Mouse (Mus musculus): ENCODE measurements around the gene Rpl10a. TPM values are rescaled to one million over a fixed set of nuclear protein-coding genes. Genes with fewer than 3 reads are reported as not detected.
A peak's percentile ranks its signal among the peaks of the same experiment; 100 is the strongest.
"Not testable (repeated sequence)": the region's sequence is repeated elsewhere in the genome, so short reads cannot be mapped to it uniquely, and the experiment has no call there.

Gene Rpl10a
- polyA plus RNA-seq, 1 experiment from 2014 or later, result 733 TPM

DNA sequence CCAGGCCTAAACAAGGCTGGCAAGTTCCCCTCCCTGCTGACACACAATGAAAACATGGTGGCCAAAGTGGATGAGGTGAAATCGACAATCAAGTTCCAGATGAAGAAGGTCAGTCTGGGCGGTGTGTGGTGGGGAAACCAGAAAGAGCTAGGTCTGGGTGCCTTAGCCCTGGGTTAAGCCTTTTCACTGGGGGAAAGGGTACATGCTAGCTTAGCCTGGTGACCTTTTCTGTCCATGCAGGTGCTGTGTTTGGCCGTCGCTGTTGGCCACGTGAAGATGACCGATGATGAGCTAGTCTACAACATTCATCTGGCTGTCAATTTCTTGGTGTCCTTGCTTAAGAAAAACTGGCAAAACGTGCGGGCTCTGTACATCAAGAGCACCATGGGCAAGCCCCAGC is 2.3 kb downstream of the Rpl10a start:
- H3K9me3 ChIP-seq (ENCODE audit: control insufficient read depth, low read length); ATAC-seq (replicated peaks; ENCODE audit: low FRiP score); H3K27me3 ChIP-seq (replicated peaks; ENCODE audit: control insufficient read depth, insufficient read depth, low read length); DNase-seq (ENCODE audit: low spot score): not testable (repeated sequence)
- H3K9ac ChIP-seq (ENCODE audit: low read depth, low read length), result peak overlapping the region; percentile 100; the same call in 1 of the 2 replicates
- H3K4me2 ChIP-seq, result peak overlapping the region; percentile 99
- H3K27ac ChIP-seq (ENCODE audit: low read depth, low read length), result peak overlapping the region; percentile 43; the same call in 1 of the 2 replicates
- H3K36me3 ChIP-seq (ENCODE audit: control insufficient read depth, insufficient read depth, low read length), result peaks cover 22% of the 10 kb centered on the region
- peaks cover 38% of the 10 kb centered on the region for H3K4me1 ChIP-seq (replicated peaks; ENCODE audit: control insufficient read depth, insufficient read depth, low read length)
- peak overlapping the region; percentile 100 for H3K4me3 ChIP-seq (ENCODE audit: low read depth, low read length)
- WGBS, result 63% methylated on average over 7 of the region's 8 CpGs

DNA sequence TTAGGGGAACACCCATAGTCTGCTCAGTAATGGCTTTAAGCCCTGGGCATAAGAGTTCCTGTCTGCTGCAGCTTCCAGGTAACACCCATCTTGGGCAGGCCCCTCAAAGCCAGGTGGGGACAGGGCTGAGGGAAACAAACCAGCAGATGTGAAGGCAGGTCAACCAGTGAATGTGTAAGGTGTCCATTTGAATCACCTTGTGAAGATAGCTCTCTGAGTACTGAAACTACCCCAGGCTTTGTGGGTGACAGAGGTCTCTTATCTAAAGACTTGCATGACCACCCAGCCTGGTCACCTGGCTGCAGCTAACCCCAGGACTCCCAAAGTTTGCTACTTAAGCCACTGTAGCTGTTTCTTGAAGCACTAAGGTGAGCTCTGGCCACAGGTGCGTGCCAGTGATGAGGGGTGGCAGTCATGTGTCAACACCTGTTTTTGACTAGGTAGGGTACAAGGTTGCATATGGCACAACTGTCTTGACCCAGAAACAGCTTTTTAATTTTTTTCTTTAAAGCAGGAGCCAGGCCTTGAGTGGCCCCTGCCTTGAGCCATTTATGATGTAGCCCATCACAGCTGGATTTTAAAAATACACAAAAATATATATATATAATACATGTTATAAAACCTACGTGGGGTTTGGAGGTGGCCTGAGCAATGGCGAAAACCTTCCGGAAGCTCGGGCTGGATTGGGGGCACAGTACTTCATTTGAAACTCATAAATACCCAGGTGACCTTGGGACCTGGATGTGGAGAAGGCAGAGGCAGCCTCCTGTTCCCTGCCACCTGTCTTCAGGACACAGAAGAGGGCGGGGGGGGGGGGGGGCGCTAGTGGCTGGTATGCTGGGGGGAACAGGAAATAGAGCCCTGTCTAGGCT is 3.2 kb downstream of the Rpl10a start:
- peak overlapping the region; percentile 100 for H3K4me3 ChIP-seq (ENCODE audit: low read depth, low read length)
- no peaks in the 10 kb centered on the region; the same call in 1 of the 2 replicates for H3K27me3 ChIP-seq (replicated peaks; ENCODE audit: control insufficient read depth, insufficient read depth, low read length)
- DNase-seq (ENCODE audit: low spot score) (peak; percentile 66), ATAC-seq (replicated peaks; ENCODE audit: low FRiP score) (peak; percentile 4)
- no peak overlapping the region for H3K9ac ChIP-seq (ENCODE audit: low read depth, low read length)
- no peak overlapping the region; the same call in none of the 2 replicates for H3K27ac ChIP-seq (ENCODE audit: low read depth, low read length)
- H3K4me2 ChIP-seq, result peak overlapping the region; percentile 99
- peaks cover 20% of the 10 kb centered on the region for H3K36me3 ChIP-seq (ENCODE audit: control insufficient read depth, insufficient read depth, low read length)
- no peaks in the 10 kb centered on the region for H3K9me3 ChIP-seq (ENCODE audit: control insufficient read depth, low read length)
- H3K4me1 ChIP-seq (replicated peaks; ENCODE audit: control insufficient read depth, insufficient read depth, low read length), result peaks cover 38% of the 10 kb centered on the region
- 23% methylated on average over 7 of the region's 7 CpGs for WGBS

DNA sequence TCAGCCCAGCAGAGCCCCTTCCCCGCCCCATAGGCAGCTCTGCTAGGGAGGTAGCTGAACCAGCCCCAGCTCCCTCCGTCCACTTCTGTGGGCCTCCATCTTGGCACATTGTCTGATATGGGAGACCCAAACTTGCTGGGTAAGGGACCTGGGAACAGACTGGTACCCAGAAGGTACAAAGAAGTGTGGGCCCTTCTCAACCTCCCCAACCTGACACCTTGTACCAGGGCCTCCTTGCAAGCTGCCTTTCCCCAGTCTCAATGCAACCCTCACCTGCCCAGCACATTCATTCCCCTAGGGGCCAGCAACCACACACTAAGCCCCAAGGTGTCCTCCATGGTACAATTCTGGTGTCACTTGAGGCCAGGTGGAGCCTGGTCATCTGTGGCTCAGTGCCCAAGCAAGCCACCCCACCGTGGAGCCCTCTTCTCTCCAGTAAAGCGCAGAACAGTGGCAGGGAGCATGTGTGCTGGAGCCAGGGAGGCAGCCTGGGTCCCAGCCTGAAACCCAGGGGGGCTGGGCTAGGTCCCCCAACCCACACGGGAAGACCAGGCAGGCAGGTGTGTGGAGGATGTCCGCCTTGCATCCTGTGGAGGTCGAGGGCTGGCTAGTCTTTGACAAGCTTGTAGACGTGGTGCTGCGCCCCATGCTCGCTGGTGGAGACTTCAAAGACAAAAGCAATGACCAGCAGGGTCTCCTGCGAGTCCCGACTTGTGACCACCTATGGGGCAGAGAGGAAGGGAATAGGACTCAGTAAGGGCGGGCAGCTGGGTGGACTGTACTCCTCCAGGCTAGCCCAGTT is 4.0 kb downstream of the Rpl10a start:
- no peaks in the 10 kb centered on the region for H3K9me3 ChIP-seq (ENCODE audit: control insufficient read depth, low read length)
- no peak overlapping the region for H3K4me2 ChIP-seq
- ATAC-seq (replicated peaks; ENCODE audit: low FRiP score) (peak; percentile 39), DNase-seq (ENCODE audit: low spot score) (peak; percentile 69)
- no peak overlapping the region for H3K9ac ChIP-seq (ENCODE audit: low read depth, low read length)
- no peaks in the 10 kb centered on the region; the same call in 1 of the 2 replicates for H3K27me3 ChIP-seq (replicated peaks; ENCODE audit: control insufficient read depth, insufficient read depth, low read length)
- peaks cover 20% of the 10 kb centered on the region for H3K36me3 ChIP-seq (ENCODE audit: control insufficient read depth, insufficient read depth, low read length)
- WGBS, result 40% methylated on average over 13 of the region's 13 CpGs
- H3K27ac ChIP-seq (ENCODE audit: low read depth, low read length), result no peak overlapping the region; the same call in 1 of the 2 replicates
- no peak overlapping the region for H3K4me3 ChIP-seq (ENCODE audit: low read depth, low read length)
- H3K4me1 ChIP-seq (replicated peaks; ENCODE audit: control insufficient read depth, insufficient read depth, low read length), result peaks cover 37% of the 10 kb centered on the region

DNA sequence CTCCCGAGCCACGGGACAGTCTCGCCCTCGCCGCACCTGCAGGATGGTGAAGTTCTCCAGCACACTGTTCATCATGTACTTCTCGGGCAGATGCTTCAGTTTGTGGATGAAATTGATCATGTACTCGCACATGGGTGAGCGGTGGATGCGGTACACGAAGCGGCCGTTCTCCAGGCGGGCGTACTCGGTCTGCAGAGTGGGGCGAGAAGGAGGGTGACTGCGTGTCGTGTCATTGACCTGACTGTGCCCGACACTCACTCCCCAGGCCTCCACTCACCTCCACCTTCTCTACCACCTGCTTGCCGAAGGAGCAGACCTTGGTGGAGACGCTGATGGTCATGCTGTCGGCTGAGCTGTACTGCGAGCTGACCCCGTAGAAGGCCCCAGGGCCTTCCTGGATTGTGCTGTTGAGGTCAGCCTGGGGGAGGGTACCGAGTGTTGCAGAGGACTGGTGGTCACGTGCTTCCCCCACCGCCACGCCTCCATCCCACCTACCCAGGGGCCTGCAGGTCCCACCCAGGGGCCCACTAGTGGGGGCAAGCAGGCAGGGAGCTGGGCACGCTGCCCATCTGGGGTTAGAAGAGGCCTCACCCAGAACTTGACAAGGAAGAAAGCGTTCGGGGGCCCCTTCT is 4.8 kb downstream of the Rpl10a start:
- no peak overlapping the region for H3K9ac ChIP-seq (ENCODE audit: low read depth, low read length)
- ATAC-seq (replicated peaks; ENCODE audit: low FRiP score), result no peak
- H3K4me2 ChIP-seq, result no peak overlapping the region

DNA sequence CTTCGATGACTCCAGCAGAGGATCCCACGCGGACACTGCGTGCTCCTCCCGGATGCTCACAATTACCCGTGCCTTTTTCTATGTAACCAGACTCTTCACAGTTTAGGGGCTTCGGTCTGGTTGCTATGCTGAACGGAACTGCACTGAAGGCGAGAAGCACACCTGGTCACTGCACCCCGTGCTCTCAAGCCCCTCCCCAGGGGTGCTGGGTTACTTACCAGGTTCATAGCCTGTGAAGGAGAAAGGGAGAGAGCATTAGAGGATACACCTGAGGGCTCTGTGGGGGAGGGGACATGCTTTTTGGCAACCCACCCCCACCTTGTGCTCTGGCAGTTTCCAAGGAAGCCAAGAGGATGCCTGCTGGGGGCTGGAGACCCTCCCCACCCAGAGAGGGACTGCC is 7.0 kb downstream of the Rpl10a start:
- H3K4me3 ChIP-seq (ENCODE audit: low read depth, low read length), result no peak overlapping the region
- ATAC-seq (replicated peaks; ENCODE audit: low FRiP score) (no peak), DNase-seq (ENCODE audit: low spot score) (no peak)
- 75% methylated on average over 10 of the region's 10 CpGs for WGBS
- no peak overlapping the region; the same call in 1 of the 2 replicates for H3K4me2 ChIP-seq
- no peaks in the 10 kb centered on the region; the same call in 1 of the 2 replicates for H3K27me3 ChIP-seq (replicated peaks; ENCODE audit: control insufficient read depth, insufficient read depth, low read length)
- H3K9ac ChIP-seq (ENCODE audit: low read depth, low read length), result no peak overlapping the region
- no peaks in the 10 kb centered on the region for H3K9me3 ChIP-seq (ENCODE audit: control insufficient read depth, low read length)
- H3K36me3 ChIP-seq (ENCODE audit: control insufficient read depth, insufficient read depth, low read length), result peaks cover 12% of the 10 kb centered on the region
- H3K4me1 ChIP-seq (replicated peaks; ENCODE audit: control insufficient read depth, insufficient read depth, low read length), result peaks cover 19% of the 10 kb centered on the region
- no peak overlapping the region for H3K27ac ChIP-seq (ENCODE audit: low read depth, low read length)

More for the DNA sequence above, 4.8 kb downstream of the Rpl10a start:
- no peaks in the 10 kb centered on the region; the same call in 1 of the 2 replicates for H3K27me3 ChIP-seq (replicated peaks; ENCODE audit: control insufficient read depth, insufficient read depth, low read length)
- no peaks in the 10 kb centered on the region for H3K9me3 ChIP-seq (ENCODE audit: control insufficient read depth, low read length)
- WGBS, result 50% methylated on average over 31 of the region's 31 CpGs
- peaks cover 30% of the 10 kb centered on the region for H3K4me1 ChIP-seq (replicated peaks; ENCODE audit: control insufficient read depth, insufficient read depth, low read length)
- no peak overlapping the region; the same call in 1 of the 2 replicates for H3K27ac ChIP-seq (ENCODE audit: low read depth, low read length)
- H3K36me3 ChIP-seq (ENCODE audit: control insufficient read depth, insufficient read depth, low read length), result peaks cover 20% of the 10 kb centered on the region
- no peak overlapping the region for H3K4me3 ChIP-seq (ENCODE audit: low read depth, low read length)
- DNase-seq (ENCODE audit: low spot score), result peak; percentile 53

DNA sequence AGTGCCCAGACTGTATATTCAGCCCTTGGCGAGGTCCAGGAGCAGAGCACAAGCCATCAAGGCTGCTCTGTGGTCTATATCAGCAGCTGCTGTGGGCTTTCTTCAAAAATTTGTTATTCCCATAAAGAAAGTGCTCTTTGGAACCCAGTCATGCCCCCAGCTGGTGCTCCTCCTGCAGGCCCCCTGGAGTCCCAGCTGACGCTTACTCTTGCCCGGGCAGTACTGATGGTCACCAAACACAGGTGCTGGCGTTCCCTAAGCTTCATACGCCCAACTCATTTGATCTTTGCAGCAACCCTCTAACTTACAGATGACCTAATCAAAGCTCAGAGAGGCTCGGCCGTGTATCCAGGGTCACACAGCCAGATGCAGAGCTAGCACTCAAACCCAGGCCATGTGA is 9.3 kb downstream of the Rpl10a start:
- H3K4me3 ChIP-seq (ENCODE audit: low read depth, low read length), result no peak overlapping the region

DNA sequence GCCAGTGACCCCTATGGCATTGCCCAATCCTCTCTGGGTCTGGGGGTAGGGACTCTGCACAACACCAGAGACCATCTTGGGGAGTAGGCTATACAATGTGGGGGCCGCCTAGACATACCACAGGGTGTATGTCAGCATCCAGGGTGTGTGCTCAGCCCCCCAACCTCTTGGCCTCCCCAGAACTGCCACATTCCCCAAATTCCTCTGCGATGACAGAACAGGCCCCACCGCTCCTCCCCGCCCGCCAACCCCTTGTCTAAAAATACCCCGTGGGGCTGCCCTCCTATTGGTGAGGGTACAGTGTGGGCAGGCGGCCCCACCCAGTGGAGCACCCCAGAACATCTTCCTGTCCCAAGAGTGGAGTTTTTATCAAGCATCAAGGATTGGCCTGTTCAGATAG is 12.3 kb downstream of the Rpl10a start:
- H3K27ac ChIP-seq (ENCODE audit: low read depth, low read length), result no peak overlapping the region
- peaks cover 34% of the 10 kb centered on the region for H3K4me1 ChIP-seq (replicated peaks; ENCODE audit: control insufficient read depth, insufficient read depth, low read length)
- H3K4me3 ChIP-seq (ENCODE audit: low read depth, low read length), result no peak overlapping the region

More for the DNA sequence above, 9.3 kb downstream of the Rpl10a start:
- Histone ChIP-seq H3K9ac (ENCODE audit: low read depth, low read length) (no peak overlapping the region), H3K27me3 (replicated peaks; ENCODE audit: control insufficient read depth, insufficient read depth, low read length) (no peaks in the 10 kb centered on the region; the same call in 1 of the 2 replicates), H3K36me3 (ENCODE audit: control insufficient read depth, insufficient read depth, low read length) (peaks cover 7% of the 10 kb centered on the region; the same call in 1 of the 2 replicates), H3K4me1 (replicated peaks; ENCODE audit: control insufficient read depth, insufficient read depth, low read length) (peaks cover 26% of the 10 kb centered on the region), H3K9me3 (ENCODE audit: control insufficient read depth, low read length) (no peaks in the 10 kb centered on the region), H3K27ac (ENCODE audit: low read depth, low read length) (no peak overlapping the region), H3K4me2 (no peak overlapping the region)
- ATAC-seq (replicated peaks; ENCODE audit: low FRiP score) (no peak), DNase-seq (ENCODE audit: low spot score) (no peak)
- 91% methylated on average over 7 of the region's 7 CpGs for WGBS

DNA sequence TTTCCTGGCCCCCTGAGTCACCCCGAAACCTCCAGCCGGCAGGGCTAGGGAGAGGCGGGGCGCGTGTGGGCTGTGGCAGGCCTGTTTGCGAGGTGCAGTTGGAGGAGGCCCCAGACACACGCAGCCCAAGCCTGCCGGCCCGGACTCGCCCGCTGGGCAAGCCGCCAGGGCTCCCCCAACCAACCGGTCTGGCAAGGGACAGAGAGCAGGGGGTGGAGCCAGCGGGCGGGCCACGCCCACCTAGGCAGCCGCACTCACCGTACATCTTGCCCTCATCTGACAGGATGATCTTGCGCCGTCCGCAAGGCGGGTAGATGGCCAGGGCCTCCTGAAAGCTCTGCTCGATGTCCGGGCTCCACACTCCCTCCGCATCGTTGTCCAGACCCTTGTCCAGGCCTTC is 12.8 kb downstream of the Rpl10a start:
- 13% methylated on average over 26 of the region's 26 CpGs for WGBS
- H3K4me3 ChIP-seq (ENCODE audit: low read depth, low read length), result no peak overlapping the region
- ATAC-seq (replicated peaks; ENCODE audit: low FRiP score) (peak; percentile 60), DNase-seq (ENCODE audit: low spot score) (peak; percentile 79)
- H3K4me2 ChIP-seq, result peak overlapping the region; percentile 45
- H3K36me3 ChIP-seq (ENCODE audit: control insufficient read depth, insufficient read depth, low read length), result peaks cover 7% of the 10 kb centered on the region; the same call in 1 of the 2 replicates
- peaks cover 39% of the 10 kb centered on the region for H3K4me1 ChIP-seq (replicated peaks; ENCODE audit: control insufficient read depth, insufficient read depth, low read length)
- 0 out of 2 replicates have a peak overlapping the region, but pooled peaks have one; percentile 29 for H3K27ac ChIP-seq (ENCODE audit: low read depth, low read length)
- H3K9me3 ChIP-seq (ENCODE audit: control insufficient read depth, low read length), result no peaks in the 10 kb centered on the region
- no peak overlapping the region for H3K9ac ChIP-seq (ENCODE audit: low read depth, low read length)
- H3K27me3 ChIP-seq (replicated peaks; ENCODE audit: control insufficient read depth, insufficient read depth, low read length), result no peaks in the 10 kb centered on the region; the same call in none of the 2 replicates

More for the DNA sequence above, 12.3 kb downstream of the Rpl10a start:
- Histone ChIP-seq H3K9ac (ENCODE audit: low read depth, low read length) (no peak overlapping the region), H3K36me3 (ENCODE audit: control insufficient read depth, insufficient read depth, low read length) (peaks cover 7% of the 10 kb centered on the region; the same call in 1 of the 2 replicates), H3K4me2 (peak overlapping the region; percentile 45), H3K27me3 (replicated peaks; ENCODE audit: control insufficient read depth, insufficient read depth, low read length) (no peaks in the 10 kb centered on the region; the same call in none of the 2 replicates), H3K9me3 (ENCODE audit: control insufficient read depth, low read length) (no peaks in the 10 kb centered on the region)
- no peak for DNase-seq (ENCODE audit: low spot score)
- ATAC-seq (replicated peaks; ENCODE audit: low FRiP score), result no peak
- WGBS, result 66% methylated on average over 7 of the region's 7 CpGs

All from liver, embryonic 11.5 days (tissue).